Mouse (Mus musculus): ENCODE data around the gene Dmrt3. TPM values are rescaled to one million over a fixed set of nuclear protein-coding genes. Genes with fewer than 3 reads are reported as not detected.

Dmrt3 gene
- polyA plus RNA-seq, 1 experiment from 2014 or later: 1.3 TPM

DNA sequence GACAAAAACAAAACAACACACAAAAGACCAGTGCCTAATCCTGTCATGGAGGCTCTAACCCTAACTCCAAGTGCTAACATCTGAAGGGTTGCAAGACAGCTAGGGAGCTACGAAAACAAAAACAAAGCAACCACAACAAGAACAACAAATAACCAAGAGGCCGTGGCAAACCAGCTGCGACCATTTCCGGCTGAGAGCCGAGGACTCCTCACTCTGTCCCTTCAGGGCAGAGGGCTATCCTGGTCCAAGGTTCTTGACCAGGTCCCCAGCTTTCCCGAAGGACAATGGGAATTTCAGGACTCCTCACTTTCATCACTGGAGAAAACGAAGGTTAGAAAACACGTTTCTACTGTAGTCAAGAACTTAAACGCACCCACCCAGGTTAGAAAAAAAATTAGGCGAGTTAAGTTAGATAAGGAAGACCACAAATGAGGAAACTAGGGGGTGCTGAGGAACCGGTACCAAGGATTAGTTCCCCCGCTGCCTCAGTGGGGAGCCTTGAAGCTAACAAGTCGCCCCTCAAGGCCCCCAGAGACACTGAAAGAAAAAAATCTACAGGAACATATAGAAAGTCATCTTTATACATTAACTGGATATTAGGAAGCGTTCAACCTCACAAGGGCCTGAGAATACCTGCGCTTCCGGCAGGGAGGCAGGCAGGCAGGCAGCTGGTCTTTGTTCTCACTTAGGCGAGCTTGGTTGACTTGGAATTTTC is 60.6 kb downstream of the Dmrt3 start:
- H3K4me3 ChIP-seq (ENCODE audit: low read depth, low read length): no peak overlapping the region
- DNase-seq (ENCODE audit: low spot score, missing footprints) (peak; percentile 94), ATAC-seq (ENCODE audit: low FRiP score) (no peak)
- H3K4me2 ChIP-seq: no peak overlapping the region
- H3K9ac ChIP-seq (ENCODE audit: low read length): no peak overlapping the region
- under 1% methylated on average over 17 of the region's 17 CpGs for WGBS
- H3K27ac ChIP-seq (ENCODE audit: low read depth, low read length): no peak overlapping the region
- peaks cover 91% of the 10 kb centered on the region for H3K27me3 ChIP-seq (ENCODE audit: control insufficient read depth, insufficient read depth, low read length)
- H3K4me1 ChIP-seq (ENCODE audit: control insufficient read depth, insufficient read depth, low read length): peaks cover 10% of the 10 kb centered on the region; the same call in 1 of the 2 replicates
- H3K36me3 ChIP-seq (ENCODE audit: control insufficient read depth, insufficient read depth, low read length): no peaks in the 10 kb centered on the region
- no peaks in the 10 kb centered on the region for H3K9me3 ChIP-seq (ENCODE audit: control insufficient read depth, low read length)

DNA sequence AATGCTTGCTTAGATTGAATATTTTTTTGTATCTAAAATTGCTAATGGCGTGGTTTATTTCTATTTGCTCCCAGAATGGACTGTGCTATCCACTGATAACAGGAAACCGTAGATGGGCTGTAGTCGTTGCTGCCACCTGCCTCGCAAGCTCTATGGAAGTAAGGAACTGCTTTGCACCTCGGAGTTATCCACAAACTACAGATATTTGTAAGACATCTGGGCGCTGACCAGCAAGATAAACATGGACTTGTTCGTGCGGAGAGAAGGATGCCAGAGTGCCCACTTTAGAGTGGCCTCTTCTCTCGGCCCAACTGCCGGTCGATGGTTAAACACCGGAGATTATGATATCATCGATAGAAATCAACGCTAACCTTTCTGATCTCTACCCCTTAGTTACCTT is 61.6 kb downstream of the Dmrt3 start:
- Histone ChIP-seq H3K27ac (ENCODE audit: low read depth, low read length) (no peak overlapping the region), H3K9me3 (ENCODE audit: control insufficient read depth, low read length) (no peaks in the 10 kb centered on the region), H3K4me2 (peak overlapping the region; percentile 76), H3K4me1 (ENCODE audit: control insufficient read depth, insufficient read depth, low read length) (peaks cover 10% of the 10 kb centered on the region; the same call in 1 of the 2 replicates), H3K9ac (ENCODE audit: low read length) (no peak overlapping the region), H3K4me3 (ENCODE audit: low read depth, low read length) (peak overlapping the region; percentile 37), H3K27me3 (ENCODE audit: control insufficient read depth, insufficient read depth, low read length) (peaks cover 96% of the 10 kb centered on the region), H3K36me3 (ENCODE audit: control insufficient read depth, insufficient read depth, low read length) (no peaks in the 10 kb centered on the region)
- under 1% methylated on average over 14 of the region's 14 CpGs for WGBS
- DNase-seq (ENCODE audit: low spot score, missing footprints) (no peak), ATAC-seq (ENCODE audit: low FRiP score) (peak; percentile 22; the same call in 1 of the 2 replicates)

DNA sequence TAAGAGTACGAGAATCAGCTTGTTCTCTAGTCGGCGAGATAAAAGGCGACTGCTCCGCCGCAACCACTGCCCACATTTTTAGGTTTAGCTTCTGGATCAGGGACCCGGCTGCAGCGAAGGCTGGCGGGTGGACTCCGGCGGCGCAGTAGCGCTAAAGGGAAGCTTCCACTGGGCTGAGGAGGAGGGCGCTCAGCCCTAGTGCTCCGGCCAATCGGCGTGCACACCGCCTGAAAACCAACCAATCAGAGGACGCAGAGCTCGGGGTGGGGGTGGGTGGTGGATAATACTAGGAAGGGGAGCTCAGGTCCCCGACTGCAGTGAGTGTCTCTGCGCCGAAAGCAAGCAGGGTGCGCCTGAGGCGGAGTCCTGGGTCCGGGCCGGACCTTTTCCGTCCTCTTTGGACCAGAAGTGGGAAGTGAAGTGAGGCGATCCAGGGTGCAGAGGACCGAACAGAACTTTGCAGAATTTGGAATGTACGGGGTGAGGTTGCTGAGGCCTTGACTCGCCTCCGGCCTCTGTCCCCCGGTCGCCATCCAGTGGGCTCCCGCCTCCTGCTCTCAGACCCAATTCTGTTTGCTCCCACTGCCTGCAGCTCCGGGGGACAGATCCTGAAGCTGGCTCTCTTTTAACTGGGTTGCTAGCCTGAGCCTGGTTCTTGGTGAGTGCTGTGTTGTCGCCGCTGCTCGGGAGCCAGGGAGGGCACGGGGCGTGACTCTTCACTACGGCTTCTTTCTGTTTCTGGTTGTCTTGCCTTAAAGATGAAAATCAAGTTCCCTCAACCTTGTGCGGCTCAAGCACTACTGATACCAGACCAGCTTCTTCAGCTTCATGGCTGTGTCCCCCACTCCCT is 62.2 kb downstream of the Dmrt3 start, which contains the start of gene Dmrt2:
Dmrt2 (plus strand) TSS at position 311 of the 850 bp plus-strand sequence.
- Histone ChIP-seq H3K4me1 (ENCODE audit: control insufficient read depth, insufficient read depth, low read length) (peaks cover 10% of the 10 kb centered on the region; the same call in 1 of the 2 replicates), H3K9ac (ENCODE audit: low read length) (peak within 1 kb of the TSS; percentile 44; the same call in 1 of the 2 replicates), H3K4me2 (peak within 1 kb of the TSS; percentile 76), H3K4me3 (ENCODE audit: low read depth, low read length) (peak within 1 kb of the TSS; percentile 37), H3K27ac (ENCODE audit: low read depth, low read length) (no peak within 1 kb of the TSS), H3K27me3 (ENCODE audit: control insufficient read depth, insufficient read depth, low read length) (peaks cover 95% of the 10 kb centered on the region), H3K36me3 (ENCODE audit: control insufficient read depth, insufficient read depth, low read length) (no peaks in the 10 kb centered on the region), H3K9me3 (ENCODE audit: control insufficient read depth, low read length) (no peaks in the 10 kb centered on the region)
- ATAC-seq (ENCODE audit: low FRiP score) (peak; percentile 99), DNase-seq (ENCODE audit: low spot score, missing footprints) (peak; percentile 98)
- 0% methylated on average over 44 of the region's 44 CpGs for WGBS

Other genes with a start within 250 kb of the Dmrt3 start
- gene Dmrt1, start 104.7 kb upstream of the Dmrt3 start, polyA plus RNA-seq (2014; fragmentation: Nextera tagmentation; extraction: Ambion mirVana): not detected in 2 replicates
- gene Dmrt2, start 62.1 kb downstream of the Dmrt3 start, polyA plus RNA-seq (2014; fragmentation: Nextera tagmentation; extraction: Ambion mirVana): 0.20 TPM in 1 of 2 replicates, not detected in the other

Measured in midbrain, embryonic 11.5 days (tissue).